Mouse (Mus musculus): Measurements from ENCODE around the gene Chrnb2.

- TF ChIP-seq CTCF (IDR thresholded peaks at IDR 0.05; ENCODE audit: borderline replicate concordance, extremely low read depth, insufficient read depth, insufficient read length) = no peak
- no peak for TF ChIP-seq POLR2A (IDR thresholded peaks at IDR 0.05; ENCODE audit: borderline replicate concordance, extremely low read depth, insufficient read depth, insufficient read length, poor library complexity, severe bottlenecking)
Measured at GRCm38 (mm10) chr3:89807881-89808280, 43.4 kb upstream of the Chrnb2 start.
